Mouse (Mus musculus) G1E (cell line): ENCODE results near the gene Rptor.

ENCODE experiments used
- CTCF ChIP-seq: IDR thresholded peaks from 2 replicates; pipeline ENCODE4 v1.5.1; 2012; ENCODE audit warnings: low read depth, low read length, inconsistent platforms, mixed read lengths
- TAL1 ChIP-seq: conservative IDR thresholded peaks from 2 replicates; pipeline ENCODE4 v1.6.1; 2012; ENCODE audit warnings: low read depth, low read length, inconsistent platforms, mixed read lengths

DNA sequence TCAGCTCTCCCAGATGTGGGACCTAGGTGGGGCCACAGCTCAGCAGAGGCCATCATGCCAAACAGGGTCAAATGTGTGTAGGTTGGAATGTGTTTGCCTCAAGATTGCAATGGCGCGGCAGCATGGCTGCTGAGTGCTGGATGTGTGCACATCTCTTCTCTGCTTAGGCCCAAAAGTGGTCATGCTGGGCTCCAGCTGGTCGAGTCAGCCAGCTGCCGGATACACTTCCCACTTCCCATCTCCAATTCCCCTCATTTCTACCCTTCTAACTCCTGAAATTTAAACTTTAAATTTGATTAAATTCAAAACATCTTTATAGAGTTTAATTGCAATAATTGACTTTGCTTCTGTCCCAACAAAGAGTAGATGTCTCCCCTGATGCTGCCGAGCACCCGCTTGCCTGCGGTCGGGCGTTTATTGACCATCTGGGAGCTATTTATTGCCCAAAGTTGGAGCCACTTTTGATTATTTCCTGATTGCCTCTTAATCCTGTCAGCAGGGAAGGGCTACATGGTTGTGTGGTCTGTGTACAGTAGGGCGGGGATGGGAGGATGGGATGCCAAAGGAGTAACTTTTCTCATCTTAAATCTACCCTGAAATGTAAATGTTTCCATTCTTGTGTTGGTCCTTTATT is 206.1 kb downstream of the Rptor start:
- TF ChIP-seq CTCF = no peak
- no peak for TF ChIP-seq TAL1
